Mouse (Mus musculus) T-helper 17 cell (primary cell): ENCODE data around the gene Mesd.

Source experiments
- in situ Hi-C, 2 experiments: fragments of 300-600 bp; cut with MboI, MseI; formaldehyde crosslinking; loops; 1 replicate in 1 of 2; 2 replicates in 1 of 2; pipeline ENCODE4 v1.15.1; 2025; ENCODE audit warnings: high pct_unique_total_duplicates in 2 of 2

Gene Mesd

GRCm38 (mm10) chr7:83904831-83905230 lies 20.6 kb downstream of the Mesd start:
- in situ Hi-C loops = no loop called here

- in situ Hi-C loops = loop anchor here (5.0 kb wide), 4 partner anchors 175 to 445 kb away; partner anchors contain the start of gene Cemip (in 1 of the 2)
These were observed 27.6 kb downstream of the Mesd start for GRCm38 (mm10) chr7:83911909-83912308.

- in situ Hi-C loops = loop anchor here (5.0 kb wide), 4 partner anchors 174 to 444 kb away; partner anchors contain the start of gene Cemip (in 1 of the 2)
These were observed 29.2 kb downstream of the Mesd start for GRCm38 (mm10) chr7:83913405-83913932.

GRCm38 (mm10) chr7:83913995-83914394 lies 29.7 kb downstream of the Mesd start:
- in situ Hi-C loops = loop anchor here (5.0 kb wide), 4 partner anchors 173 to 443 kb away; partner anchors contain the start of gene Cemip (in 1 of the 2)

DNA sequence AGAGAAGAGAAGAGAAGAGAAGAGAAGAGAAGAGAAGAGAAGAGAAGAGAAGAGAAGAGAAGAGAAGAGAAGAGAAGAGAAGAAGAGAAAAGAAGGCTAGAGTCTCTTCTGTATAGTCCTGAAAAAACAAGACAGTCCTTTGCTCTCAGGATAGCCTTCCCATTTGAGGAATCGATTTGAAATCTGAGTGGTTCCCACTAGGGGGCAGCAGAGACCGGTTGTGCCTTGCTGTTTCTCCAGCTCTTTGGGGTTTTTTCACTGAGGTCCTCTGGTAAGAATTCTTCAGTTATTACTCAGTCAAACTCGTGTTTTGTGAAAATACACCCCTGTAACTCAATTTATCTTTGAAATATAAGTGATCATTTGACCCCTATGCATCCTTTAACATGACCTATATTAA lies 30.3 kb downstream of the Mesd start:
- in situ Hi-C loops = loop anchor here (5.0 kb wide), 4 partner anchors 173 to 443 kb away; partner anchors contain the start of gene Cemip (in 1 of the 2)

DNA sequence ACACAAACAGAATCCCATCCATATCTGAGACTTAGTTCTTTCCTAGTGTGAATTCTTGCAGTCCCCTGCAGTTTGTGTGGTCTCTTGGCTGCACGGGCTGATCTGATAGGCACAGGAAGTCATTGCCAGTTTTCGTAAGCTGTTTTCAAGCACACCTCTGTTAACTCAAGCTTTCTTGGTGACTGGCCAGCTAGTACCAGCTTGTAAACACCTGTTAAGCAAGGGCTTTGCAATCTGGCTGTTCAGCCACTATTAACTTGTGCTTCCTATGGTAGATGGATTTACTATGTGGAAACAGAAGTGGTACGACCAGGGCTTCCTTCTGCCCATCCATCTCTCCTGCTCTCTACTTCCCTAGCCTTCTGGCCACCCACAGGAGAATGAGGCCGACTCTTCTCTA lies 36.0 kb downstream of the Mesd start:
- in situ Hi-C loops = no loop called here

DNA sequence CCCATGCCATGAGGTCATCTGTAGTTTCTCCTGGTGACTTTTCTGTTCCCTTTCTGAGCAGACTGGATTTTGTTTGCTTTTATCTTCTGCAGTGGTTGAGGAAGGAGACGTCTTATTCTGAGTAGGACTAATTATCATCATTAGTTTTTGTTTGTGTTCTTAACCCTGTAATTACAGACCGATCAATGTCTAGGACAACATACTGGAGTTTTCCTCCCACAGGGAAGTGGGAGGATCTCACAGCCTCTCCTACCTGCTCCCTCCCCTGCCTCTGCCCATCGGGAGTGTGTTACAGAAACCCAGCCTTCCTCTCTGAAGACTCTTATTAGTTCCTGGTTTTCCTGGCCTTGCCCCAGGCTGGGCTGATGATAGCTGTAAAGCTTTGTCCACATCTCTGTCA lies 37.4 kb downstream of the Mesd start:
- in situ Hi-C loops = no loop called here

DNA sequence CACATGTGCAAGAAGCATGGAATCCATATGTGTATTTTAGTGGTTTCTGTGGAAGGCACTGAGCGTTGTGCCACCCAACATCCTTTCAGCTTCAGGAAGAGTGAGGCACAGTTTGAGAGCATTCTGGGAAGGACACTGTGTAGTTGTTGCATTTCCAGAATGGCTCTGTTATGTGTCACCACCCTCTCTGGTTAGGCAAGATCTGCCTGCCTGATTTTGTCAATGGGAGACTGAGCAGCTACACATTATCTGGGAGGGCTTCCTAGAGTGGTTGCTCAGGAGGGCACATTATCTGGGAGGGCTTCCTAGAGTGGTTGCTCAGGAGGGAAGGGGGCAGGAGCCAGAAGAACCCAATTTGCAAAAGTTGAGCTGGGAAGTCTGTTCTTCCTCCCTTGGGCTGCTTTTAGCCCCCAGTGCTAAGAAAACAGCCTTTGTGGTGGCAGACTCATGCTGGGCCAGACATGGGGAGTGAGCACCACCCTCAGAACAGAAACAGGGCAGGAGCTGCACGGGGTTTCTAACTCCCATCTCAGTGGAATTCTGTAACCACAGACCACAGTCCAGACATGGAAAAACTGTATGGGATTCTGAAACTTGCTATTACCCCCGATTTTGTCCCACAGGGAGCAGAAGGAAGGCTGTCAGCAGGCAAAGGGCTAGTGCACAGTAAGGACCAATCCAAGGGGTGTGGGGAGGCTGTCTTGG lies 54.9 kb downstream of the Mesd start:
- in situ Hi-C loops = loop anchor here in 1 of 2 experiments (25.0 kb wide), 1 partner anchor 873 kb away; no protein-coding TSS in a partner anchor

DNA sequence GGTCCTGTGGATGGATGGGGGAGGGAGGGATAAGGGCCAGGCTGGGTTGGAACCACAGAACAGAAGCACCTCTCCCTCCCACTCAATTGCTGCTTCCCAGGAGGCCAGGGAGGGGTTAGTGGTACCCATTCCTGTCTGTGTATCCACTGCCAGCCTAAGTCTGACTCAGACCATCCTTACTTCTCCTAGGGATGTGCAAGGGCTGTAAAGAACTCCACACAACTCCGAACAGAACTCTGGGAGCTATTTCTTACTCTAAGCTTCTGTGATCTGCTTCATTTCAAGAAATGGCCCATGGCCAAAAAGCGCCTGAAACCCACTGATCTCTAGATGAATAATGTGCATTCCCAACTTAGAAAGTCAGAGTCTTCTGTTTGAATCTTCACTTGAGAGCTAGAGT lies 55.9 kb downstream of the Mesd start:
- in situ Hi-C loops = loop anchor here in 1 of 2 experiments (5.0 to 25.0 kb wide), 2 partner anchors 107 to 872 kb away; no protein-coding TSS in a partner anchor

DNA sequence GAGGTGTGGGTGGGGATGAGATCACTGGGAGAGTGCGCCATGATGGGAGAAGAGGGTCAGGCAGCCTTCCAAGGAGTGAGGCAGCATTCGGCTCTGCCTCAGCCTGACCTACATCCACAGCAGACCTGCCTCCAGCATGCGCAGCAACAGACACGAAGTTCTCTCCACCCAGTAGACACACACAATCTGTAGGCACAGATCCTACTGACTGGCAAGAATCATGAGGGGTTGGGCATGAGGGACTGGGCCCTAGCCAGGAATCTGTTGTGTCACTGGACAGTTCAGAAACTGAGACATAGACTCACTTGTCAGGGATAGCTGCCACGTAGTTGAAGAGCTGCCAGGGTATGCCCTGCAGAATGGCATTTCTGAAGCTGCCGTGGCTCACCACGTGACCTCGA lies 57.4 kb downstream of the Mesd start:
- in situ Hi-C loops = loop anchor here in 1 of 2 experiments (5.0 to 25.0 kb wide), 2 partner anchors 106 to 871 kb away; no protein-coding TSS in a partner anchor

DNA sequence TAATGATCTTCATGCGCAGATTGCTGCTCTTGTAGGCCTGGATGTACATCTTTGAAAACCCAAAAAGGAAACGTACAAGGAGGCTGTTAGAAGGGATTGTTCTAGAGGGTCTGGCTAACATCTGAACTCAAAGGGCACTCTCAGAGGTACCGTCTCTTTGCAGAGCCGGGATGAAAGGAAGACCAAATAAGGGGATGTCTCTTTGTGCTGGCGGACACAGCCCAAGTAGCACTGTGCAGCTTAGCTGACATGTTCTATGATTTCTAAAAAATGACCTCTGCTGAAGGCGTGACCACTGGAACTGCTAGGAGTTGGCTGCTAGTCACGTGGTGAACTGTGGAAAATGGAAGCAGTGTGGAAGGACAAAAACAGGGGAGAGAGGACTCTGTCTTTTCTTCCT lies 64.5 kb downstream of the Mesd start:
- in situ Hi-C loops = loop anchor here in 1 of 2 experiments (25.0 kb wide), 1 partner anchor 864 kb away; no protein-coding TSS in a partner anchor

DNA sequence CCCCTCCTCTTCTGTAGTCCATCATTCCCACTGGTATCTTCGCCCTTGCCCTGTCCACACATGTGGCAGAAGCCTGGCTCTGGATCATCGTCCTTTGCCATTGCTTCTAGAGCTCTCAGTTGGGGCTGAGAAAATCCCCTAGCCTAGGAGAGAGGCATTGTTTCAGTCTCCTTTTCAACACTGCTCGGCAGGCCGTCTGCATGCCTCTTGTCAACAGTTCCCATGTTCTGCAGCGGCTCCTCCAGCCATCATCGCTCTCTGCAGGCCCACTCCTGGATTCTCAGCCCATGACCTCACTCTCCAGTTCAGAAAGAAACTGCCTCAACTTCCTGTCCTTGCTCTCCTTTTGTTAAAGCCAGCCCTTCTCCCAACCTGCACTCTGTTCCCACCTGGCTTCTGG lies 65.4 kb downstream of the Mesd start:
- in situ Hi-C loops = loop anchor here in 1 of 2 experiments (25.0 kb wide), 1 partner anchor 863 kb away; no protein-coding TSS in a partner anchor
